ENCODE assay signal across 8 mouse cellular contexts in genomic region chr17:12371310-12371925, GRCm38 (mm10). TPM values are rescaled to one million over a fixed set of nuclear protein-coding genes. Genes with fewer than 3 reads are reported as not detected.
A peak's percentile ranks its signal among the peaks of the same experiment; 100 is the strongest.
DNase-seq lines count a peak whose midpoint lies in the region; ATAC-seq and TF ChIP-seq lines count a peak whose summit lies in the region.
"Had no signal": no experiment of that assay in that cellular context is flagged by ENCODE, and none has a peak within 500 bp of the region (broad histone marks: within the 10 kb centered on the region; RNA-seq: fewer than 3 reads in every experiment).

No protein-coding gene starts in this region.

- TF ChIP-seq CTCF in heart, postnatal 0 days (IDR thresholded peaks at IDR 0.05; ENCODE audit: low read depth): peak; percentile 37

- DNase-seq in 416B (ENCODE audit: low read depth): peak; percentile 75
- peak; percentile 22 to 54 for DNase-seq in cerebellum, postnatal 25 days
- peak; percentile 25 for DNase-seq in heart, postnatal 0 days (ENCODE audit: low spot score)
- DNase-seq in adrenal gland, adult 18-20 months (ENCODE audit: low spot score in 2 of 2): no peak

- H3K4me3 ChIP-seq in heart, postnatal 0 days (ENCODE audit: low read depth, low read length): peak overlapping the region; percentile 15
- peak overlapping the region; percentile 34 for H3K4me3 ChIP-seq in liver, embryonic 12.5 days
- no peak overlapping the region for H3K4me3 ChIP-seq in neural tube, embryonic 13.5 days

- H3K36me3 ChIP-seq in heart, postnatal 0 days (replicated peaks; ENCODE audit: control insufficient read depth, insufficient read depth, low read length): no peaks in the 10 kb centered on the region
- H3K36me3 ChIP-seq in liver, embryonic 12.5 days: no peaks in the 10 kb centered on the region
- H3K36me3 ChIP-seq in neural tube, embryonic 13.5 days: no peaks in the 10 kb centered on the region

- ATAC-seq in CD4-positive, CD25-positive, alpha-beta regulatory T cell, adult 4 months: peak; percentile 53
- ATAC-seq in heart, postnatal 0 days (ENCODE audit: insufficient read depth, low read depth): no peak
- ATAC-seq in liver, embryonic 12.5 days: no peak
- ATAC-seq in neural tube, embryonic 13.5 days (ENCODE audit: low read depth): 0 out of 2 replicates have a peak, but pooled peaks have one; percentile 5

- TF ChIP-seq EP300 in heart, postnatal 0 days (IDR thresholded peaks at IDR 0.05; ENCODE audit: low read depth): no peak

- no peaks in the 10 kb centered on the region for H3K27me3 ChIP-seq in heart, postnatal 0 days (ENCODE audit: control insufficient read depth, insufficient read depth, low read length)
- H3K27me3 ChIP-seq in liver, embryonic 12.5 days (replicated peaks): peaks cover 10% of the 10 kb centered on the region
- H3K27me3 ChIP-seq in neural tube, embryonic 13.5 days: no peaks in the 10 kb centered on the region

- 30% methylated on average over 10 of the region's 10 CpGs for WGBS in heart, postnatal 0 days
- WGBS in liver, embryonic 12.5 days (ENCODE audit: insufficient replicate concordance): 16% methylated on average over 10 of the region's 10 CpGs
- WGBS in neural tube, embryonic 13.5 days: 36% methylated on average over 10 of the region's 10 CpGs

- 0 out of 2 replicates have a peak, but pooled peaks cover 4% of the 10 kb centered on the region for H3K4me1 ChIP-seq in heart, postnatal 0 days (ENCODE audit: control insufficient read depth, insufficient read depth)
- H3K4me1 ChIP-seq in liver, embryonic 12.5 days: peaks cover 21% of the 10 kb centered on the region
- H3K4me1 ChIP-seq in neural tube, embryonic 13.5 days (replicated peaks): peaks cover 5% of the 10 kb centered on the region

- no peak overlapping the region for H3K27ac ChIP-seq in heart, postnatal 0 days (ENCODE audit: low read depth)
- H3K27ac ChIP-seq in liver, embryonic 12.5 days: no peak overlapping the region
- no peak overlapping the region for H3K27ac ChIP-seq in neural tube, embryonic 13.5 days (replicated peaks)

- H3K9ac ChIP-seq in heart, postnatal 0 days (replicated peaks; ENCODE audit: low read depth, low read length): no peak overlapping the region
- no peak overlapping the region for H3K9ac ChIP-seq in liver, embryonic 12.5 days
- no peak overlapping the region for H3K9ac ChIP-seq in neural tube, embryonic 13.5 days

- H3K4me2 ChIP-seq in heart, postnatal 0 days (ENCODE audit: low read depth, low read length): peak overlapping the region; percentile 45
- H3K4me2 ChIP-seq in liver, embryonic 12.5 days: peak overlapping the region; percentile 65
- H3K4me2 ChIP-seq in neural tube, embryonic 13.5 days: peak overlapping the region; percentile 31

- H3K9me3 ChIP-seq in heart, postnatal 0 days (replicated peaks; ENCODE audit: control insufficient read depth, low read length): no peaks in the 10 kb centered on the region
- no peaks in the 10 kb centered on the region for H3K9me3 ChIP-seq in liver, embryonic 12.5 days (replicated peaks)
- H3K9me3 ChIP-seq in neural tube, embryonic 13.5 days: no peaks in the 10 kb centered on the region

RNA-seq across cellular contexts. Expression of gene Plg, which starts 7.0 kb away (rescaled TPM):
- polyA plus RNA-seq in CD4-positive, CD25-positive, alpha-beta regulatory T cell, adult 4 months (2017; shearing (Covaris generic)): not detected
- 0.12 and 0.38 TPM in 2 replicates for total RNA-seq in heart, postnatal 0 days (2014; rRNA removed; ENCODE audit: low replicate concordance)
- polyA plus RNA-seq in heart, postnatal 0 days (2015; fragmentation: Nextera tagmentation; extraction: Ambion mirVana): not detected in 2 replicates
- polyA plus RNA-seq in liver, embryonic 12.5 days (2016; fragmentation: Nextera tagmentation; extraction: Ambion mirVana): 139 and 140 TPM in 2 replicates
- polyA plus RNA-seq in neural tube, embryonic 13.5 days (2015; fragmentation: Nextera tagmentation; extraction: Ambion mirVana): 0.11 TPM in 1 of 2 replicates, not detected in the other
- under 1 TPM in 1 of 2 experiments, not detected in 1; 0.36 TPM for total RNA-seq in adrenal gland, adult 18-20 months (2021)
- total RNA-seq: layer of hippocampus, postnatal 10 days had no signal

RNA-seq across cellular contexts. Expression of gene Map3k4, which starts 52.8 kb away (rescaled TPM):
- polyA plus RNA-seq in CD4-positive, CD25-positive, alpha-beta regulatory T cell, adult 4 months (2017; shearing (Covaris generic)): 10 to 100 TPM; 12.9 to 13.4 TPM
- 19.6 and 25.0 TPM in 2 replicates for total RNA-seq in heart, postnatal 0 days (2014; rRNA removed; ENCODE audit: low replicate concordance)
- 31.6 and 36.0 TPM in 2 replicates for polyA plus RNA-seq in heart, postnatal 0 days (2015; fragmentation: Nextera tagmentation; extraction: Ambion mirVana)
- 23.0 and 24.2 TPM in 2 replicates for polyA plus RNA-seq in liver, embryonic 12.5 days (2016; fragmentation: Nextera tagmentation; extraction: Ambion mirVana)
- polyA plus RNA-seq in neural tube, embryonic 13.5 days (2015; fragmentation: Nextera tagmentation; extraction: Ambion mirVana): 35.8 and 41.7 TPM in 2 replicates
- 10 to 100 TPM; 23.0 to 23.3 TPM for total RNA-seq in adrenal gland, adult 18-20 months (2021)

Comparison
In these comparisons a context has a peak if more than half of its experiments do, and no peak if none do; other contexts are left out.
1. DNase-seq: peak in 416B (single experiment), cerebellum, postnatal 25 days (2 of 2) and heart, postnatal 0 days (single experiment); none in adrenal gland, adult 18-20 months (0 of 2).
2. ATAC-seq: peak in CD4-positive, CD25-positive, alpha-beta regulatory T cell, adult 4 months (single experiment) and neural tube, embryonic 13.5 days (single experiment); none in heart, postnatal 0 days (single experiment) and liver, embryonic 12.5 days (single experiment).
3. RNA of gene Plg, which starts 7.0 kb away (polyA plus RNA-seq): 139 to 140 TPM in liver, embryonic 12.5 days; 0.11 TPM in neural tube, embryonic 13.5 days, not detected in heart, postnatal 0 days and not detected in CD4-positive, CD25-positive, alpha-beta regulatory T cell, adult 4 months; every median in the first group is over 100 times any median in the second.
4. Peak in every context shown above with its lines, with median percentiles within 50 percentile points of each other: H3K4me2 ChIP-seq.